Mouse (Mus musculus) megakaryocyte, embryonic 14.5 days (primary cell): Measurements from ENCODE around the gene Nploc4.

Source experiments
- FLI1 ChIP-seq: IDR thresholded peaks from 2 replicates; pipeline ENCODE4 v1.6.1; 2012; ENCODE audit warnings: low read length, inconsistent platforms, mixed read lengths
- GATA1 ChIP-seq: IDR thresholded peaks from 3 replicates; pipeline ENCODE4 v1.6.1; 2012; ENCODE audit warnings: mixed read lengths, low read length, inconsistent platforms, borderline replicate concordance

GRCm38 (mm10) chr11:120350711-120351110, 86.8 kb downstream of the Nploc4 start:
- no peak for TF ChIP-seq GATA1
- TF ChIP-seq FLI1: no peak
